Mouse (Mus musculus) kidney, embryonic 14.5 days (tissue): ENCODE data around the gene Ccl9. TPM values are rescaled to one million over a fixed set of nuclear protein-coding genes. Genes with fewer than 3 reads are reported as not detected.
"Not testable (repeated sequence)": the region's sequence is repeated elsewhere in the genome, so short reads cannot be mapped to it uniquely, and the experiment has no call there.

ENCODE experiments used
- ATAC-seq: fragments of 200-750 bp; cut with Nextera tagmentation; 2 replicates; pipeline ENCODE4 v1.8.0; 2017; ENCODE audit warnings: moderate number of reproducible peaks, mild to moderate bottlenecking, moderate TSS enrichment, moderate library complexity; ENCODE audit not compliant: low FRiP score, low TSS enrichment
- H3K27ac ChIP-seq: fragments of 300-500 bp; sonication (generic); 2 replicates; pipeline ENCODE4 v1.5.1; 2014; ENCODE audit warnings: low read depth, mild to moderate bottlenecking, low read length, moderate library complexity, mixed read lengths
- H3K27me3 ChIP-seq: fragments of 300-500 bp; sonication (generic); 2 replicates; pipeline ENCODE4 v1.6.1; 2014; ENCODE audit warnings: mild to moderate bottlenecking, low read length; ENCODE audit not compliant: control insufficient read depth, insufficient read depth
- H3K36me3 ChIP-seq: fragments of 300-500 bp; sonication (generic); 2 replicates; pipeline ENCODE4 v1.6.1; 2014; ENCODE audit warnings: low read length, mixed read lengths; ENCODE audit not compliant: control insufficient read depth, insufficient read depth
- H3K4me1 ChIP-seq: fragments of 300-500 bp; sonication (generic); 2 replicates; pipeline ENCODE4 v1.6.1; 2014; ENCODE audit warnings: low read length, mixed read lengths; ENCODE audit not compliant: control insufficient read depth, insufficient read depth
- H3K4me2 ChIP-seq: fragments of 300-500 bp; sonication (generic); replicated peaks from 2 replicates; pipeline ENCODE4 v1.6.1; 2014; ENCODE audit warnings: low read depth, mild to moderate bottlenecking, low read length
- H3K4me3 ChIP-seq: fragments of 300-500 bp; sonication (generic); 2 replicates; pipeline ENCODE4 v1.5.1; 2014; ENCODE audit warnings: mild to moderate bottlenecking, low read length
- H3K9ac ChIP-seq: fragments of 300-500 bp; sonication (generic); 2 replicates; pipeline ENCODE4 v1.6.1; 2014; ENCODE audit warnings: low read depth, mild to moderate bottlenecking, low read length, moderate library complexity
- H3K9me3 ChIP-seq: fragments of 300-500 bp; sonication (generic); 2 replicates; pipeline ENCODE4 v1.6.1; 2016; ENCODE audit warnings: low read length; ENCODE audit not compliant: control insufficient read depth
- whole genome bisulfite sequencing: fragments of 180-500 bp; shearing (Covaris S2); extraction: QIAGEN DNeasy Blood & Tissue Kit; methylation state at CpG from one replicate; pipeline ENCODE4 v1.1.7; 2014; 5-methylcytosine and 5-hydroxymethylcytosine counted together
- polyA plus RNA-seq: library from polyadenylated mRNA; unstranded; fragments of >200 nt; fragmentation: Nextera tagmentation; extraction: Ambion mirVana; gene quantifications from 2 replicates; pipeline ENCODE4 v1.2.1, GENCODE M21; 2014

The Ccl9 gene
- polyA plus RNA-seq, 1 experiment from 2014 or later = 3.1 TPM

GRCm38 (mm10) chr11:83557074-83557473 is 21.4 kb downstream of the Ccl9 start:
- ATAC-seq = 0 out of 2 replicates have a peak, but pooled peaks have one; percentile 12
- Histone ChIP-seq H3K4me1 (peaks cover 6% of the 10 kb centered on the region; the same call in 1 of the 2 replicates), H3K4me3 (no peak overlapping the region), H3K27ac (no peak overlapping the region), H3K9me3 (no peaks in the 10 kb centered on the region), H3K27me3 (no peaks in the 10 kb centered on the region), H3K9ac (no peak overlapping the region), H3K36me3 (no peaks in the 10 kb centered on the region), H3K4me2 (no peak overlapping the region)
- 41% methylated on average over 10 of the region's 10 CpGs for WGBS

DNA sequence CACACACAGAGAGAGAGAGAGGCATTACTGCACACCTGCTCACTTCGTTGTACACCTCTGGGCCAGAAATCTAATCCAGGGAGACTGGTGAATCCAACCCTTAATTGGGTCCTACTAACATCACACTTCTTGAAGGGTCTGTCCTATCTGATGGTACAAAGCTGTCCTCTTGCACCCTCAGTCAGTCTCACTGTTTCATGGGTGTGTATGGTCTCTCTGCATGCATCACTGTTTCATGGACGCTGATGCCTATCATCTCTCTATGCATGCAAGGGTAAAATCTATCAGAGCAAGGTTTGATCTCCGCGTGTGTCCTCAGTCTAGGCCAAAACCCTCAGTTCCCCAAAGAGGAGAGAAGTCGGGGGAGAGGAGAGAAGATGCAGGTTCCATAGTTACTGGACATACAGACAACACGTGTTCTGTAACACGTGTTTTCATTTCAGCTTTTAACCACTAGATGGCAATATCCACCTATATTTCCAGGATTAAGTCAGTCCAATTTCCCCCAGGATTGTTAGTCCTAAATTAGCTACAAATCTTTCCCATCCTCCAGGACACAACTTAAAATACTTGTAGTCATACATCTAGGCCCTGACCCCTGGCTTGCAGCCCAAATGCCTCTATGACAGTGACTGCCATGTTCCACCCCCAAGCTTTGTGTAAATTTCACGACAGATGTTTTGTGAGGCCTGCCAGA is 22.2 kb downstream of the Ccl9 start:
- Histone ChIP-seq H3K4me2 (no peak overlapping the region), H3K27ac (no peak overlapping the region), H3K4me3 (no peak overlapping the region), H3K4me1 (peaks cover 6% of the 10 kb centered on the region; the same call in 1 of the 2 replicates), H3K9ac (no peak overlapping the region), H3K27me3 (no peaks in the 10 kb centered on the region), H3K9me3 (no peaks in the 10 kb centered on the region), H3K36me3 (no peaks in the 10 kb centered on the region)
- WGBS = 30% methylated on average over 8 of the region's 8 CpGs
- ATAC-seq = peak; percentile 75

GRCm38 (mm10) chr11:83551668-83552067 is 26.8 kb downstream of the Ccl9 start:
- H3K9ac ChIP-seq = no peak overlapping the region
- no peaks in the 10 kb centered on the region for H3K27me3 ChIP-seq
- H3K27ac ChIP-seq = no peak overlapping the region
- no peaks in the 10 kb centered on the region for H3K36me3 ChIP-seq
- no peak for ATAC-seq
- 84% methylated on average over 5 of the region's 5 CpGs for WGBS
- H3K4me2 ChIP-seq = no peak overlapping the region
- no peaks in the 10 kb centered on the region for H3K9me3 ChIP-seq
- H3K4me1 ChIP-seq = peaks cover 1% of the 10 kb centered on the region; the same call in 1 of the 2 replicates
- H3K4me3 ChIP-seq = no peak overlapping the region

DNA sequence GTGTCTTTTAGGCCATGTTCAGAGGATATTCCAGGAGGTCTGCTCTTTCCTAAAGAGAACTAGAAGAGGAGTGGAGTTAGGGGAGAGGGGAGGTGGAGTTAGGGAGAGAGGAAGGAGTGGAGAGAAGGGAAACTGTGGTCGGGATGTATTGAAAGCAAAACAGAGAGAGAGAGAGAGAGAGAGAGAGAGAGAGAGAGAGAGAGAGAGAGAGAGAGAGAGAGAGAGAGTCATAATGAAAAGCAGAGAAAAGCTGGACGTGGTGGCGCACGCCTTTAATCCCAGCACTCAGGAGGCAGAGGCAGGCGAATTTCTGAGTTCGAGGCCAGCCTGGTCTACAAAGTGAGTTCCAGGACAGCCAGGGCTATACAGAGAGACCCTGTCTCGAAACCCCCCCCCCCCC is 27.4 kb downstream of the Ccl9 start:
- H3K4me1 ChIP-seq, H3K27ac ChIP-seq, H3K4me3 ChIP-seq, H3K27me3 ChIP-seq, ATAC-seq, H3K36me3 ChIP-seq, H3K9me3 ChIP-seq, H3K4me2 ChIP-seq, H3K9ac ChIP-seq: not testable (repeated sequence)
- 87% methylated on average over 7 of the region's 7 CpGs for WGBS

DNA sequence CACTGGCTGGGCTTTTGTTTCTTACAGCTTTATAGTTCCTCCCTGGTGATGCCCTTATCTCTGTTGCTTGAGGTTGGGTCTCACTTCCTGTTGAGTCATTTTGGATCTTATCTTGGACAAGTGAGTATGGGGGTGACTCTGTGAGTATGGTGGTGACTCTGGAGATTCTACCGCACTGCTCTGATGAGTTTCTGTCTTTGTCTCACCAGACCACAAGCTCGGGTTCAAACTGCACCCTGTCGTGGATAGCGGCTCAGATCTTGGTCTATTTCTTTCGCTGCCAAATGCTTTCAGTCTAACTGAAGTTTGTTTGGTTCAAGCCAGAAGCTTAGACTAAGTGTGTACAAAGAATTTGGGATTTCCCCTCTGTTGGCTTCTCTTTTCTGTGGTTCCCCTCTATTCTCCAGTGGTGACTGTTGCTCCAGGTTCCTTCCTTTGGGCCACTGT is 28.2 kb downstream of the Ccl9 start:
- Histone ChIP-seq H3K36me3 (no peaks in the 10 kb centered on the region), H3K9ac (no peak overlapping the region), H3K4me2 (no peak overlapping the region), H3K4me1 (no peaks in the 10 kb centered on the region), H3K9me3 (no peaks in the 10 kb centered on the region), H3K4me3 (no peak overlapping the region), H3K27me3 (no peaks in the 10 kb centered on the region), H3K27ac (no peak overlapping the region)
- 94% methylated on average over 5 of the region's 5 CpGs for WGBS
- no peak for ATAC-seq

GRCm38 (mm10) chr11:83544214-83544613 is 34.2 kb downstream of the Ccl9 start:
- Histone ChIP-seq H3K27me3 (no peaks in the 10 kb centered on the region), H3K36me3 (no peaks in the 10 kb centered on the region), H3K4me3 (no peak overlapping the region), H3K9ac (no peak overlapping the region), H3K27ac (no peak overlapping the region), H3K4me2 (no peak overlapping the region), H3K9me3 (no peaks in the 10 kb centered on the region), H3K4me1 (no peaks in the 10 kb centered on the region)
- 71% methylated on average over 3 of the region's 3 CpGs for WGBS
- ATAC-seq = no peak

- Histone ChIP-seq H3K4me3 (no peak overlapping the region), H3K27me3 (no peaks in the 10 kb centered on the region), H3K9me3 (no peaks in the 10 kb centered on the region), H3K36me3 (no peaks in the 10 kb centered on the region), H3K4me1 (no peaks in the 10 kb centered on the region), H3K4me2 (no peak overlapping the region), H3K27ac (no peak overlapping the region), H3K9ac (no peak overlapping the region)
- 91% methylated on average over 3 of the region's 3 CpGs for WGBS
- no peak for ATAC-seq
Measured at GRCm38 (mm10) chr11:83541415-83541814, 37.0 kb downstream of the Ccl9 start.

DNA sequence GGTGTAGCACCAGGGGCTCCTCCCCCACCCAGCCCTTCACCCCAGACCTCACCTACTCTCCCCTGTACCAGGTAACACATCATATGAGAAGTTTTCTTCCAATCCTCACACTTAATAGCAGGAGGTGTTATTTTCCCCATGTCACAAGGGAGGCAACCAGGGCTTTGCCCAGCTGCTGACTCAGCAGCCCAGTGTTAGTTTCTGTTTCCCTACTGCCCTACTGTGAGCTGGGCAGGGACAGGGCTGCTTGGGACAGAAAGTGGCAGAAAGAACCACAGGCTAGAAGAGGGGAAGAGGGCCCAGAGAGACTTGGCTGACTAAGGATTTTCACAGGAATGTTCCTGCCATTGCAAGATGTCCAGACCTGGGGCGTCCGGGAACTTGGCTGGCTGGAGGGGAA is 37.5 kb downstream of the Ccl9 start:
- Histone ChIP-seq H3K9ac (no peak overlapping the region), H3K27ac (no peak overlapping the region), H3K4me3 (no peak overlapping the region), H3K4me1 (no peaks in the 10 kb centered on the region), H3K4me2 (no peak overlapping the region), H3K36me3 (no peaks in the 10 kb centered on the region), H3K27me3 (no peaks in the 10 kb centered on the region), H3K9me3 (no peaks in the 10 kb centered on the region)
- ATAC-seq = no peak
- 98% methylated on average over 2 of the region's 2 CpGs for WGBS

DNA sequence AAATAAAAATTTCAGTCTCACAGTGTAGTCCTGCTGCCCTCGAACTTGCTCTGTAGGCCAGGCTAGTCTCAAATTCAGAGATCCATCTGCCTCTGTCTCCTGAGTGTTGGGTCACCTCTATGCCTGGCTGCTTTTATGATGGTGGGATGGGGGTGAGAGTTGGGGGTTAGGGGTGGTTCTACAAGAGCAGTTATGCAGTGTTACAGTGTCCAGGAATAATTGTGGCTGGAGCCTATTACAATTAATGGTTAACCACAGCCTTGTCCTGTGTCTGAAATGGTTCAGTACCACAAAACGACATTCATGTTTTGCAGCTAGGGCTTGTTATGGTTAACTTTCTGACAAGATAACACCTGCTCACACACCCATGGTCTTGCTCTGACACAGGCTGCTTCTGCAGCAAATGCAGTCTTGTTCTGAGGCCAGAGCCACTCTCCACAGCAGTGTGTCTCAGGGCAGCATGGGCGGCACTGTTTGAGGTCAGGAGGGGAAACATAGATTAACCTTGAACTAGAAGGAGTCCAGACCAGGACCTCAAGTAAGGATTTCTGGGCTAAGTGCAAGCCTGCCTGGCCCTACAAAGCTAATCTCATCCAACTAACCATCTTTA is 39.6 kb downstream of the Ccl9 start:
- 55% methylated on average over 3 of the region's 3 CpGs for WGBS
- no peak overlapping the region; the same call in 1 of the 2 replicates for H3K27ac ChIP-seq

More for the DNA sequence above, 39.6 kb downstream of the Ccl9 start:
- H3K27me3 ChIP-seq = no peaks in the 10 kb centered on the region
- ATAC-seq = peak; percentile 51; the same call in 1 of the 2 replicates
- H3K36me3 ChIP-seq = no peaks in the 10 kb centered on the region
- H3K4me1 ChIP-seq = no peaks in the 10 kb centered on the region
- no peak overlapping the region for H3K4me2 ChIP-seq
- no peak overlapping the region for H3K4me3 ChIP-seq
- no peak overlapping the region for H3K9ac ChIP-seq
- no peaks in the 10 kb centered on the region for H3K9me3 ChIP-seq
